Mouse (Mus musculus): Measurements from ENCODE around the gene Fam171a2. TPM values are rescaled to one million over a fixed set of nuclear protein-coding genes. Genes with fewer than 3 reads are reported as not detected.

The Fam171a2 gene
- total and polyA plus RNA-seq, 2 experiments from 2014 or later, result 1.7 to 40.8 TPM

GRCm38 (mm10) chr11:102467041-102467631 lies 19.7 kb upstream of the Fam171a2 start:
- Histone ChIP-seq H3K27me3 (ENCODE audit: control insufficient read depth, insufficient read depth, low read length) (no peaks in the 10 kb centered on the region), H3K9me3 (replicated peaks; ENCODE audit: control insufficient read depth, low read length) (no peaks in the 10 kb centered on the region), H3K4me1 (ENCODE audit: control insufficient read depth, insufficient read depth) (peaks cover 14% of the 10 kb centered on the region), H3K4me3 (ENCODE audit: low read depth, low read length) (peak overlapping the region; percentile 42), H3K9ac (replicated peaks; ENCODE audit: low read depth, low read length) (peak overlapping the region; percentile 43; the same call in 1 of the 2 replicates), H3K27ac (ENCODE audit: low read depth) (peak overlapping the region; percentile 62), H3K4me2 (ENCODE audit: low read depth, low read length) (peak overlapping the region; percentile 79), H3K36me3 (replicated peaks; ENCODE audit: control insufficient read depth, insufficient read depth, low read length) (no peaks in the 10 kb centered on the region)
- peak; percentile 98 for DNase-seq (ENCODE audit: low spot score)
- WGBS, result under 1% methylated on average over 34 of the region's 37 CpGs
- no peak for TF ChIP-seq CTCF (IDR thresholded peaks at IDR 0.05; ENCODE audit: low read depth)
- 0 out of 2 replicates have a peak, but pooled peaks have one; percentile 4 for TF ChIP-seq EP300 (IDR thresholded peaks at IDR 0.05; ENCODE audit: low read depth)
- ATAC-seq (ENCODE audit: insufficient read depth, low read depth), result peak; percentile 97

GRCm38 (mm10) chr11:102465713-102466436 lies 18.4 kb upstream of the Fam171a2 start:
- TF ChIP-seq CTCF (IDR thresholded peaks at IDR 0.05; ENCODE audit: low read depth), result no peak
- TF ChIP-seq EP300 (IDR thresholded peaks at IDR 0.05; ENCODE audit: low read depth), result no peak

GRCm38 (mm10) chr11:102464901-102465300 lies 17.4 kb upstream of the Fam171a2 start:
- H3K27me3 ChIP-seq (ENCODE audit: control insufficient read depth, insufficient read depth, low read length), result no peaks in the 10 kb centered on the region
- no peak overlapping the region for H3K4me2 ChIP-seq (ENCODE audit: low read depth, low read length)
- DNase-seq (ENCODE audit: low spot score) (no peak), ATAC-seq (ENCODE audit: insufficient read depth, low read depth) (no peak)
- 90% methylated on average over 6 of the region's 6 CpGs for WGBS
- TF ChIP-seq CTCF (IDR thresholded peaks at IDR 0.05; ENCODE audit: low read depth) (no peak), EP300 (IDR thresholded peaks at IDR 0.05; ENCODE audit: low read depth) (no peak)
- no peak overlapping the region for H3K9ac ChIP-seq (replicated peaks; ENCODE audit: low read depth, low read length)
- H3K4me1 ChIP-seq (ENCODE audit: control insufficient read depth, insufficient read depth), result peaks cover 14% of the 10 kb centered on the region
- no peaks in the 10 kb centered on the region for H3K36me3 ChIP-seq (replicated peaks; ENCODE audit: control insufficient read depth, insufficient read depth, low read length)
- no peak overlapping the region for H3K4me3 ChIP-seq (ENCODE audit: low read depth, low read length)
- H3K9me3 ChIP-seq (replicated peaks; ENCODE audit: control insufficient read depth, low read length), result no peaks in the 10 kb centered on the region
- H3K27ac ChIP-seq (ENCODE audit: low read depth), result no peak overlapping the region

More at GRCm38 (mm10) chr11:102465713-102466436, 18.4 kb upstream of the Fam171a2 start:
- Histone ChIP-seq H3K4me3 (ENCODE audit: low read depth, low read length) (no peak overlapping the region), H3K9me3 (replicated peaks; ENCODE audit: control insufficient read depth, low read length) (no peaks in the 10 kb centered on the region), H3K27ac (ENCODE audit: low read depth) (0 out of 2 replicates have a peak overlapping the region, but pooled peaks have one; percentile 10), H3K27me3 (ENCODE audit: control insufficient read depth, insufficient read depth, low read length) (no peaks in the 10 kb centered on the region), H3K4me1 (ENCODE audit: control insufficient read depth, insufficient read depth) (peaks cover 14% of the 10 kb centered on the region), H3K4me2 (ENCODE audit: low read depth, low read length) (no peak overlapping the region), H3K36me3 (replicated peaks; ENCODE audit: control insufficient read depth, insufficient read depth, low read length) (no peaks in the 10 kb centered on the region), H3K9ac (replicated peaks; ENCODE audit: low read depth, low read length) (no peak overlapping the region)
- DNase-seq (ENCODE audit: low spot score), result peak; percentile 78
- peak; percentile 7; the same call in 1 of the 2 replicates for ATAC-seq (ENCODE audit: insufficient read depth, low read depth)
- WGBS, result 21% methylated on average over 26 of the region's 26 CpGs

GRCm38 (mm10) chr11:102461764-102462163 lies 14.3 kb upstream of the Fam171a2 start:
- TF ChIP-seq CTCF (IDR thresholded peaks at IDR 0.05; ENCODE audit: low read depth) (no peak), EP300 (IDR thresholded peaks at IDR 0.05; ENCODE audit: low read depth) (no peak)
- DNase-seq (ENCODE audit: low spot score) (no peak), ATAC-seq (ENCODE audit: insufficient read depth, low read depth) (no peak)
- Histone ChIP-seq H3K4me1 (ENCODE audit: control insufficient read depth, insufficient read depth) (peaks cover 8% of the 10 kb centered on the region; the same call in 1 of the 2 replicates), H3K4me3 (ENCODE audit: low read depth, low read length) (no peak overlapping the region), H3K36me3 (replicated peaks; ENCODE audit: control insufficient read depth, insufficient read depth, low read length) (no peaks in the 10 kb centered on the region), H3K4me2 (ENCODE audit: low read depth, low read length) (no peak overlapping the region), H3K27me3 (ENCODE audit: control insufficient read depth, insufficient read depth, low read length) (no peaks in the 10 kb centered on the region), H3K27ac (ENCODE audit: low read depth) (no peak overlapping the region), H3K9me3 (replicated peaks; ENCODE audit: control insufficient read depth, low read length) (no peaks in the 10 kb centered on the region), H3K9ac (replicated peaks; ENCODE audit: low read depth, low read length) (no peak overlapping the region)
- WGBS, result 71% methylated on average over 3 of the region's 3 CpGs

- no peak for TF ChIP-seq CTCF (IDR thresholded peaks at IDR 0.05; ENCODE audit: low read depth)
- TF ChIP-seq EP300 (IDR thresholded peaks at IDR 0.05; ENCODE audit: low read depth), result no peak
- ATAC-seq (ENCODE audit: insufficient read depth, low read depth) (no peak), DNase-seq (ENCODE audit: low spot score) (no peak)
- Histone ChIP-seq H3K9ac (replicated peaks; ENCODE audit: low read depth, low read length) (no peak overlapping the region), H3K36me3 (replicated peaks; ENCODE audit: control insufficient read depth, insufficient read depth, low read length) (no peaks in the 10 kb centered on the region), H3K4me3 (ENCODE audit: low read depth, low read length) (no peak overlapping the region), H3K27me3 (ENCODE audit: control insufficient read depth, insufficient read depth, low read length) (no peaks in the 10 kb centered on the region), H3K9me3 (replicated peaks; ENCODE audit: control insufficient read depth, low read length) (no peaks in the 10 kb centered on the region), H3K4me2 (ENCODE audit: low read depth, low read length) (no peak overlapping the region), H3K27ac (ENCODE audit: low read depth) (no peak overlapping the region), H3K4me1 (ENCODE audit: control insufficient read depth, insufficient read depth) (peaks cover 6% of the 10 kb centered on the region; the same call in 1 of the 2 replicates)
- 45% methylated on average over 16 of the region's 16 CpGs for WGBS
These were observed 13.1 kb upstream of the Fam171a2 start for GRCm38 (mm10) chr11:102460541-102460940.
